Mouse (Mus musculus) fat pad, adult 2 months (tissue): ENCODE measurements around the gene Gm17617.
A peak's percentile ranks its signal among the peaks of the same experiment; 100 is the strongest.
"Not testable (repeated sequence)": the region's sequence is repeated elsewhere in the genome, so short reads cannot be mapped to it uniquely, and the experiment has no call there.

Experiments
- DNase-seq: peaks from one replicate; pipeline ENCODE4 v3.0.0-alpha.2; 2011; ENCODE audit warnings: low read depth, low spot score; ENCODE audit errors: extremely low read depth

The Gm17617 gene

DNA sequence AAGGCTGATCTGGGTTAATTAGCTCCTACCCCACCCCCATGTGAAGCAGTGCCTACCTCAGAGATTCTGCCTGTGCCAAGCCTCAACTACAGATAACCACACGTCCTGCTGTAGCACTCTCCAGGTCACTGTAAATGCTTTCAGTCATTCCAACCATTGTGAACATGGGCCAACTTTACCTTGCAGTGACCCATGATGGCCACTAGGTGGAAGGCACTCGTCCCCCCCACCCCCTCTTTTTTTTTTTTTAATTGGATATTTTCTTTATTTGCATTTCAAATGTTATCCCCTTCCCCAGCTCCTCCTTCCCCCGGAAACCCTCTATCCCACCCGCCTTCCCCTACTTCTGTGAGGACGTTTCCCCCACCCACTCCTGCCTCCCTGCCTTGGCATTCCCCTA lies 2.0 kb upstream of the Gm17617 start:
- no peak for DNase-seq

DNA sequence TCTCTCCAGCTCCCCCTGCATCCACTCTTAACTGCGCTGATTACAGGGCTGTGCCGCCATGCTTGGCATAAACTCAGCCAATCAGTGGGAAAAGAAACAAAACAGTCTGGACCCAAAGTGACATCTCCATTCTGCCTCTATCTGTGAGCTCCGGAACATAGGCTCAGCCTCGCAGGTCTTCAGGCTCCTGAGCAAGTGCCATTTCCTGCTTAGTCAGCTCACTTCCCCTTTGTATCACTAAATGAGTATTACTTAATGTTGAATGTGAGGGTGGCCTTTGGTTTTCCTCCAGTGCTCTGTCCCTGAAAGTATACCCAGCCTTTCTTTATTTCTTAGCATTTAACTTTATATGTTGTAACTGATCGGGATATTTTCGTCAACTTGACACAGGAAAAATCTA lies 8.4 kb downstream of the Gm17617 start:
- no peak for DNase-seq

DNA sequence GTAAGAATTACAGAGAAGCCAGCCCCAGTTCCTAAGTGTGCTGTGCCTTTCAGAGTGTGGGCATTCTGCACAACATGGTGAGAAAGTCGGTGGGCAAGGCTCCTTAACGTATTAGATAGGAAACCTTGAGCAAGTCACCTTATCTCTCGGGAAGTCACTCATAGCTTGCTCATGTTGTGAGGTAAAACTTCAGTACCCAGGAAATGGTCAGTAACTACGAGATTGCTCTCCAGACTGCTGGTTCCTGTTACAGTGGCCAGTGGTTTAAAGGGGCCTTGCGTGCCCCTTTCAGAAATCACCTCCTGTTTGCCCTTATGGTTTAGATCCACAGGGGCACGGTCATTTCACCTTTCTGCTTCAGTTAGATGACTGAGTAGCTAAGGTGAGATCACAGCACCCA lies 19.0 kb downstream of the Gm17617 start:
- no peak for DNase-seq

DNA sequence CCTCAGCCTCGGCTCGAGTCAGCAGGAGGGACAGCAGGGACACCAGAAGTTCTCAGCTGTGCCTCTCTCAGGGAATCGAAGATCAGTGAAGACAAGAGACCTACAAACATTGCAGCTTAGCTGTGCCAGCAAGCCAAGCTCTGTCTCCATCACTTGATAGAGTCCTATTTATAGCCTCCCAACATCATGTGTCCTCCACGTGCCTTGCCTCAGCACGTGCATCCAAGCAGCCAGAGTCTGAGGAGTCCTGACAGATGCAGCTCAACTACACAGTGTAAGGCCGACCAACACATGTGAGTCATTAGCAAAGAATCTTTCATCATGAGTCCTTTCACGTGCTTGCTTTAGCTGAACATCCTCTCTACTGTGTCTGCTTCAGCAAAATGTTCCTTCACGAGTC lies 25.7 kb downstream of the Gm17617 start:
- DNase-seq, result no peak

GRCm38 (mm10) chr13:55107116-55107515 lies 26.2 kb downstream of the Gm17617 start:
- DNase-seq, result no peak

GRCm38 (mm10) chr13:55105953-55106691 lies 27.2 kb downstream of the Gm17617 start:
- no peak for DNase-seq

- peak; percentile 37 for DNase-seq
Observed at GRCm38 (mm10) chr13:55105045-55105952, 28.0 kb downstream of the Gm17617 start, which contains the start of gene Zfp346. TSS of gene Zfp346 (plus strand) at chr13:55105311.

- DNase-seq, result no peak
Observed at GRCm38 (mm10) chr13:55103351-55103750, 30.0 kb downstream of the Gm17617 start.

DNA sequence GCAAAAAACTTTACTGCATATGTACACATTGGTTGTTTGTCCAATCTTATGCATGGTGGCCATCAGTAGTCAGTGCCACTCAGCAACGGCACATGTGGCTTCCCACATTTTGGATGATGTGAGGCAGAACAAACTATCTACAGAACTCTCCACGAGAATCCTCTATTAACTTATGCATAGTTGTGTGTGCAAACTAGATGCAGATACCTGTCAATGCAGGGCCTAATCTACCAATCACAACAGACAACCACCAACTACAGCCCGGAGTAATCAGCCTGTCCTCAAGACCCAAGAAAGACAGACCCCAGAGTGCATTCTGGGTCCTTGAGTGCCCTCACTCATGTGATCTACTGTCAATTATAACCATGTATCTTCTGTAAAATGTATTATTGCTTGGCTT lies 31.0 kb downstream of the Gm17617 start:
- DNase-seq, result no peak

DNA sequence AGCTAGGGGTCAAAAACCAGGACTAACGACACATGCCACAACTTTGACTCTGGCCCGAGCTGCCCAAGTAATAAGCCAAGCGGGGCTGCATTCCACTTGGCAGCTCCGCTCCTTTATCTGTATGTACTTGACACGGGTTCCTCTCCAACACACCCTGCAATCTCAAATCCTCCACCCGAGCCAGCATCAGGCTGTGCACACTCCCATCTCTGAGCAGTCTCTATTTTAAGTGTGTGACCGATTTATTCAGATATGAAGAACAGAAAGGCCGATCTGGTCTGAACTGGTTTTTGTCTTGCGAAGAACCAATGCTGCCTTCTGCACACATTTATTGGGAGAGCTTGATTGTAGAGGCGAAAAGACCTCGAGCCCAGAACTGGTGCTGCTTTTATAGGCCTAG lies 31.7 kb downstream of the Gm17617 start:
- DNase-seq, result no peak

DNA sequence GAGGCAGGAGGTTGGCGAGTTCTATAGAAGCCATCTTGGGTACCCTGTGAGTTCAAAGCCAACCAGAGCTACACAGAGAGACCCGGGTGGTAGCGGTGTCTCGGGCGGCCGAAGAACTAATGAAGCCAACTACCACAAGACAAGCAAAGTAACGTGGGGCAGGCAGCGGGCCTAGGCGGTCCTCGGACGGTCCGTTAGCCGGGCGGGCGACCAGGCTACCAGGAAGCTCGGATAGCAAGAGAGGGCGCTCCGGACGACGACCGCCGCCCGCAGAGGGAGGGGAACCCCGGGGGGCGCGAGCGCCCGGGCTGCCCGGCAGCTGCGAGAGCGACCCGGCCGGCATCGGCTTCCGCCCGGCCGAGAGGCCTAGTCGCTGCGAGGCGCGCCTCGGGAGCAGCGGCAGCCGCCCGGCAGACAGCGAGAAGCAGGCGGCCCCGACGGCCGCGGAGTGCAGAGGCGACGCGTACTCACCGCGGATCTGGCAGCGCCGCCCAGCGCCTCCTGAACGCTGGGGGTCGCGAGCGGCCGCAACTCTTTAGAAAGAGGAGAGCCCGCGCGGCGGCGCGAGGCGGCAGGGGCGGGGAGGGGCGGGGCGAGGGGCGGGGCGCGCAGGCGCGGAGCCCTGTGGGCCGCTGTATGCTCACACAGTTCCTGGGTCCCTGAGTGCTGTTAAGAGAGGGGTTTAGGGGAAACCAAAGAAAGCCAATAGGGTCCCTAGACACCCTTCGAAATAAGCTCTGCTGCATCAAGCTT lies 33.4 kb downstream of the Gm17617 start, which contains the start of gene Uimc1:
Uimc1 (minus strand) TSS at position 575 of the 753 bp plus-strand sequence.
- no peak for DNase-seq

DNA sequence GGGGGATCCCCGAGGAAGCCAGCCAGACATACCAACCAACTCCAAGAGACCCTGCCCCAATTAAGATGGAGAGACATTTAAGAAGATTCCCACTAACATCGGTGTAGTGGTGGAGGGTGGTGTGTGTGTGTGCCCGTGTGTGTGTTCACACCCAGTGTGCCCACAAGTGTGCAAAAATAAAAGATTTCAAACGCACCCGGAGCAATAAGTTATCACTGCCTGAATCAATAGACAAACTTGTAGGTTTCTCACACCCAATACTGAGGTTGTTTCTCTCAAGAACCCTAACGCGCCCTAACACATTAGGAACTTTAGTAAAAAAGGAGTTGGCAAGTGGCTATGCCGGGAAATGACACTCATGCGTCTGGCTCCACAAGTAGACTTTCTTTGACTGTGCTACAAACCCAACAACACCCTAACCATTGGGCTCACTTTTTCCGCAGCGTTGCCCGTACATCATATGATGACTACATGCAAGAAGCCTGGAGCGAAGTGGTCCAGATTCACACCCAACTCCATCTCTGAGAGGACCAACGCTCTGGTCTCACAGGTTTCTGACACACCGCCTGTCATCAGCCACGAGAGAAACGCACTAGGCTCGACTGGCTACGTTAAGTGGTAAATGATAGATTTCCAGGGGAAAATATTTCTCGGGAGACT lies 34.2 kb downstream of the Gm17617 start:
- DNase-seq, result no peak

DNA sequence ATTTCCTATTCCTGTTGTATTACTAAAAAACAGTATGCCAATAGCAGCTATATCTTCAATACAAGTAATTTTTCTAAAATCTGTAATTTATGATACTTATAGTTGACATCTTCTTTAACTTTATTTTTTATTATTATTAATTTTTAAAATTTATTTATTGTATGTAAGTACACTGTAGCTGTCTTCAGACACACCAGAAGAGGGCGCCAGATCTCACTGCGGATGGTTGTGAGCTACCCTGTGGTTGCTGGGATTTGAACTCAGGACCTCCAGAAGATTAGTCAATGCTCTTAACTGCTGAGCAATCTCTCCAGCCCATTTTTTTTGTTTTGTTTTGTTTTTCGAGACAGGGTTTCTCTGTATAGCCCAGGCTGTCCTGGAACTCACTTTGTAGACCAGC lies 35.5 kb downstream of the Gm17617 start:
- not testable (repeated sequence) for DNase-seq

- DNase-seq, result no peak
Observed at GRCm38 (mm10) chr13:55092588-55092987, 40.8 kb downstream of the Gm17617 start.
